Mouse (Mus musculus): ENCODE measurements at regions not wholly inside any gene's neighbourhood (a gene's known extent, or its start where the extent isn't known, plus 50 kb on each side); places are given as distances from the start of the nearest gene placed in this dataset.

GRCm38 (mm10) chr7:39866674-39867428, 349.3 kb downstream of the Zfp619 start:
- ChIA-PET POLR2A (no interaction called here), CTCF (interaction anchor here (0.8 to 3.4 kb wide), 4 partner anchors 14 to 407 kb away, joined by 3 to 15 read pairs (median 3); no protein-coding TSS in a partner anchor)
- in situ Hi-C loops (cut with MboI; ENCODE audit: low pct_unique_long_range_greater_than_20kb) = loop anchor here (10.0 kb wide), 1 partner anchor 198 kb away; no protein-coding TSS in a partner anchor
- no peaks in the 10 kb centered on the region for H3K27me3 ChIP-seq
- peak; percentile 52 for TF ChIP-seq CTCF (IDR thresholded peaks at IDR 0.05)
- peak; percentile 54 for DNase-seq (ENCODE audit: low read depth, low spot score)
- peak; percentile 82 for ATAC-seq

DNA sequence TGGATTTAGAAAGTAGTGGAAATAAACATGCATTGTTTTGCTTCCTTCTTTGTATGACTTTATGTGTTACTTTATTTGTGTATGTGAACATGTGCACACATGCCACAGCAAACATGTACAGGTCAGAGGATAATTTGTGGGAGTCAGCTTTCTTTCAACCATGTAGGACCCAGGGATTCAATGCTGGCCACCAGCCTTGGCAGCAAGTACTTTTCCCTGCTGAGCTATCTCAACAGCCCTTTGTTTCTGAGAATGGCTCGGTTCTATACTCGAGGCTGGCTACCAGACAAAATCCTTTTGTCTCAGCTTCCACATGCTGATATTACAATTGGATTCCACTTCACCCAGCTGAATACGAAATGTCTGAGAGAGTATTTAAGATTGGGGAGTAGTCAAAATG, 349.9 kb downstream of the Zfp619 start:
- no peak for DNase-seq (ENCODE audit: low read depth, low spot score)
- in situ Hi-C loops (cut with MboI; ENCODE audit: low pct_unique_long_range_greater_than_20kb) = loop anchor here (10.0 kb wide), 1 partner anchor 197 kb away; no protein-coding TSS in a partner anchor

GRCm38 (mm10) chr7:39882113-39882512, 364.5 kb downstream of the Zfp619 start:
- ChIA-PET CTCF (interaction anchor here (0.9 to 3.5 kb wide), 4 partner anchors 12 to 72 kb away, joined by 3 to 15 read pairs (median 4); no protein-coding TSS in a partner anchor), POLR2A (interaction anchor here (0.7 kb wide), 1 partner anchor 296 kb away, joined by 3 read pairs; no protein-coding TSS in a partner anchor)
- H3K27me3 ChIP-seq = no peaks in the 10 kb centered on the region
- DNase-seq (ENCODE audit: low read depth, low spot score) (peak; percentile 49), ATAC-seq (peak; percentile 99)
- in situ Hi-C loops (cut with MboI; ENCODE audit: low pct_unique_long_range_greater_than_20kb) = no loop called here
- no peak for TF ChIP-seq CTCF (IDR thresholded peaks at IDR 0.05)

More for the DNA sequence above, 349.9 kb downstream of the Zfp619 start:
- POLR2A ChIA-PET = no interaction called here
- H3K27me3 ChIP-seq = no peaks in the 10 kb centered on the region
- ATAC-seq = peak; percentile 14
- CTCF ChIA-PET = interaction anchor here (0.8 to 3.4 kb wide), 4 partner anchors 13 to 406 kb away, joined by 3 to 15 read pairs (median 3); no protein-coding TSS in a partner anchor
- no peak for TF ChIP-seq CTCF (IDR thresholded peaks at IDR 0.05)

GRCm38 (mm10) chr7:39894208-39894896, 376.8 kb downstream of the Zfp619 start:
- no peak for ATAC-seq
- POLR2A ChIA-PET = no interaction called here
- in situ Hi-C loops (cut with MboI; ENCODE audit: low pct_unique_long_range_greater_than_20kb) = loop anchor here (5.0 kb wide), 1 partner anchor 48 kb away; no protein-coding TSS in a partner anchor
- DNase-seq (ENCODE audit: low read depth, low spot score) = no peak
- TF ChIP-seq CTCF (IDR thresholded peaks at IDR 0.05) = no peak
- H3K27me3 ChIP-seq = no peaks in the 10 kb centered on the region
- CTCF ChIA-PET = interaction anchor here (0.8 kb wide), 1 partner anchor 9 kb away, joined by 3 read pairs; no protein-coding TSS in a partner anchor

GRCm38 (mm10) chr7:39896918-39897317, 379.4 kb downstream of the Zfp619 start:
- H3K27me3 ChIP-seq = no peaks in the 10 kb centered on the region
- POLR2A ChIA-PET = no interaction called here
- CTCF ChIA-PET = interaction anchor here (1.1 to 1.7 kb wide), 3 partner anchors 11 to 27 kb away, joined by 3 to 4 read pairs (median 3); no protein-coding TSS in a partner anchor
- DNase-seq (ENCODE audit: low read depth, low spot score) = no peak
- TF ChIP-seq CTCF (IDR thresholded peaks at IDR 0.05) = no peak
- in situ Hi-C loops (cut with MboI; ENCODE audit: low pct_unique_long_range_greater_than_20kb) = no loop called here
- no peak for ATAC-seq

GRCm38 (mm10) chr7:39898268-39898667, 380.7 kb downstream of the Zfp619 start:
- in situ Hi-C loops (cut with MboI; ENCODE audit: low pct_unique_long_range_greater_than_20kb) = no loop called here
- no peak for DNase-seq (ENCODE audit: low read depth, low spot score)

GRCm38 (mm10) chr7:39933946-39934345, 416.4 kb downstream of the Zfp619 start:
- DNase-seq (ENCODE audit: low read depth, low spot score) = no peak
- ChIA-PET CTCF (no interaction called here), POLR2A (no interaction called here)
- no peaks in the 10 kb centered on the region for H3K27me3 ChIP-seq
- in situ Hi-C loops (cut with MboI; ENCODE audit: low pct_unique_long_range_greater_than_20kb) = no loop called here
- no peak for TF ChIP-seq CTCF (IDR thresholded peaks at IDR 0.05)
- ATAC-seq = no peak

More at GRCm38 (mm10) chr7:39898268-39898667, 380.7 kb downstream of the Zfp619 start:
- POLR2A ChIA-PET = interaction anchor here (0.7 kb wide), 1 partner anchor 390 kb away, joined by 3 read pairs; no protein-coding TSS in a partner anchor
- no peaks in the 10 kb centered on the region for H3K27me3 ChIP-seq
- CTCF ChIA-PET = interaction anchor here (1.5 to 1.7 kb wide), 2 partner anchors 10 to 26 kb away, joined by 3 to 4 read pairs; no protein-coding TSS in a partner anchor
- peak; percentile 59 for TF ChIP-seq CTCF (IDR thresholded peaks at IDR 0.05)
- ATAC-seq = no peak

DNA sequence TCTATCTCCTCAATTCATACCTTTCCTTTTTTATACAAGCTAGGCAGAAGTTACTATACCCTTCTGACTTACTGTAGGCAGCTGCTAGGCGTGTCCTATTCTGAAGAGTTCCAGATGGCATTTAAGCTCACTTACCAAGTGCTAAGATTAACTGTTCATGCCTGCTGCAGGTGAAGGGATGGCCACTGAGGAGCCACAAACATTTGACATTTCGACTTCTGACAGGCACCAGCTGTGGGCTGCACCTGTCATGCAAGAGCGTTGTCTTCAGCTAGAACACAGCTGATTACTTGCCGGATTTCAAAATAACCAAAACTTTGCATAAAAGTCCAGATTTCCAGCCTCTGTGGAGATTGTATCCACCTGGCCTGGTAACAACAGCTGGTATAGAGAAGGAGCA, 419.7 kb downstream of the Zfp619 start:
- ATAC-seq = no peak
- TF ChIP-seq CTCF (IDR thresholded peaks at IDR 0.05) = no peak
- in situ Hi-C loops (cut with MboI; ENCODE audit: low pct_unique_long_range_greater_than_20kb) = no loop called here
- CTCF ChIA-PET = no interaction called here
- no peaks in the 10 kb centered on the region for H3K27me3 ChIP-seq
- POLR2A ChIA-PET = no interaction called here
- DNase-seq (ENCODE audit: low read depth, low spot score) = no peak

DNA sequence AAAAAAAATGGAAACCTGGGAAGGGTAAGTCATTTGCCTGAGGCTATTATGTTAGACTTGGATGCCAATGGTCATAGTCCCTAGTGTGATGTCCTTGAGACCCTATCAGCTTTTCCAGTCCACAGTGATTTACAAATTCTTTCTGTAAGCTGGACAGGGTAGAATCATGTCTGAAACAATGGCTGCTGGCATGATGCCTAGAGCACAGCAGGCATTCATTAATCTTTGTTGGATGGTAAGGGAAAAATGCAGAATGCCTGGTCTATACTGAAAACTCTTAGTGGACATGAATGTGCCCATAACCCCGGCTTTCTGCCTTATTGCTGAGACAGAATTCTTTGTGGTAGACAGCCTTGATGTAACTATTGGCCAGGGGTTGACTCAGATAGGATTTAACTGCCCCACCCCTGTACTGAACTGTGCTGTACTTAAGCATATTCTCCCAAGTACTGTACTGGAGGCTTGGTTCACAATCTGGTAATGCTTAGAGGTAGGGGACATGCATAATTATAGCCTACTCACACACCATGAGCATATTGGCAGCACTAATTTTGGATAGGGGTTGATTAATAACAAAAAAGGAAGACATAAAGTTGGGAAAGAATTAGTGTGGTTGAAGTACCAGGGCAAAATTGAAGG, 424.8 kb downstream of the Zfp619 start:
- in situ Hi-C loops (cut with MboI; ENCODE audit: low pct_unique_long_range_greater_than_20kb) = loop anchor here (5.0 kb wide), 1 partner anchor 50 kb away; no protein-coding TSS in a partner anchor
- TF ChIP-seq CTCF (IDR thresholded peaks at IDR 0.05) = no peak
- peak; percentile 75 for DNase-seq (ENCODE audit: low read depth, low spot score)
- no peaks in the 10 kb centered on the region for H3K27me3 ChIP-seq
- CTCF ChIA-PET = interaction anchor here (0.7 to 0.9 kb wide), 2 partner anchors 40 to 107 kb away, joined by 3 read pairs; no protein-coding TSS in a partner anchor
- POLR2A ChIA-PET = no interaction called here
- ATAC-seq = peak; percentile 92

GRCm38 (mm10) chr7:39954110-39954509, 436.5 kb downstream of the Zfp619 start:
- no peak for TF ChIP-seq CTCF (IDR thresholded peaks at IDR 0.05)
- ChIA-PET POLR2A (no interaction called here), CTCF (interaction anchor here (1.8 kb wide), 1 partner anchor 71 kb away, joined by 3 read pairs; no protein-coding TSS in a partner anchor)
- DNase-seq (ENCODE audit: low read depth, low spot score) = no peak
- in situ Hi-C loops (cut with MboI; ENCODE audit: low pct_unique_long_range_greater_than_20kb) = no loop called here
- no peak for ATAC-seq
- H3K27me3 ChIP-seq = no peaks in the 10 kb centered on the region
